Mouse (Mus musculus): Measurements from ENCODE around the gene Acap2.

DNA sequence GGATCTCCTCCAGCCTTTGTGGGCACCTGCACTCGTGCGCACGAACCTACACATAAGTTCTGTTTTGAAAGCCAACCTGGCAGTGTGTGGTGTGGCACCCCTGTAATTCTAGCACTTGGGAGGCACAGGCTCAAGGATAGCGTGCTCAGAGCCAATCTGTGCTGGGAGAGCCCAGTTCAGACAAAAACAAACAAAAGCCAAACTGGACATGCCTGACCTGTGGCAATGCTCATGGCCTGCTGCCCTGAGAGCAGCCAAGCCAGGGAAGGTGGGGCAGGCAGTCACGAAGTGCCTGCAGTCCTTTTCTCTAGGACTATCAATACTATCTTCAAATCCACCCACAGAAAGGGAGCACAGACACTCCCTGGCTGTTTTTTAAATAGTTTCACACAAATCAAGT lies 157.9 kb downstream of the Acap2 start:
- TF ChIP-seq FLI1 (IDR thresholded peaks at IDR 0.05; ENCODE audit: low read length) (no peak), GATA1 (IDR thresholded peaks at IDR 0.05; ENCODE audit: borderline replicate concordance, low read length) (no peak)

Measured in megakaryocyte, embryonic 14.5 days (primary cell).